Mouse (Mus musculus): Measurements from ENCODE around the gene Srp68.

DNA sequence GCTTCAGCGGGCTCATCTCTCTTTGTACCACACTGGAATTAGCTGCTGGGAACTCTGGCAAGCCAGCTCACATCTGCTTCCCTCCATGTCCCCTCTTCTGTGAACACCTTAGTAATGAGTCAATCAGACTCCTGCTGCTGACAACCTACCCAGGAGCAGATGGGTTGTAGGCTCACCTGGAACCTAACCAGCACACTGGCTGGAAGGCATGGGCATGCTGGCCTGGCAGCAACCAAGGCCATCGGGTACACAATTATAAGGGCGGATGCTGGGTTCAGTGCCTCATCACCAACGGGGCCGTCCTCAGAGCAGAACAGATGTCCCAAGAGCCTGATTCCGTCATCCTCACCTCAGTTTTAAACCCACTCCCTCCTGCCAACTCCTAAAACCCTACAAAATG is 24.6 kb upstream of the Srp68 start:
- TF ChIP-seq CTCF (IDR thresholded peaks at IDR 0.05; ENCODE audit: control insufficient read depth, insufficient read depth, insufficient read length) (no peak), USF1 (IDR thresholded peaks at IDR 0.05; ENCODE audit: low read depth) (no peak), MAX (IDR thresholded peaks at IDR 0.05) (no peak), MYOD1 (IDR thresholded peaks at IDR 0.05; ENCODE audit: control insufficient read depth, insufficient read length, low read depth) (no peak), MYOG (IDR thresholded peaks at IDR 0.05; ENCODE audit: control insufficient read depth, extremely low read depth, insufficient read length) (no peak)

Measured in C2C12 (cell line).